Mouse (Mus musculus): ENCODE measurements around the gene Bivm.

Bivm gene

DNA sequence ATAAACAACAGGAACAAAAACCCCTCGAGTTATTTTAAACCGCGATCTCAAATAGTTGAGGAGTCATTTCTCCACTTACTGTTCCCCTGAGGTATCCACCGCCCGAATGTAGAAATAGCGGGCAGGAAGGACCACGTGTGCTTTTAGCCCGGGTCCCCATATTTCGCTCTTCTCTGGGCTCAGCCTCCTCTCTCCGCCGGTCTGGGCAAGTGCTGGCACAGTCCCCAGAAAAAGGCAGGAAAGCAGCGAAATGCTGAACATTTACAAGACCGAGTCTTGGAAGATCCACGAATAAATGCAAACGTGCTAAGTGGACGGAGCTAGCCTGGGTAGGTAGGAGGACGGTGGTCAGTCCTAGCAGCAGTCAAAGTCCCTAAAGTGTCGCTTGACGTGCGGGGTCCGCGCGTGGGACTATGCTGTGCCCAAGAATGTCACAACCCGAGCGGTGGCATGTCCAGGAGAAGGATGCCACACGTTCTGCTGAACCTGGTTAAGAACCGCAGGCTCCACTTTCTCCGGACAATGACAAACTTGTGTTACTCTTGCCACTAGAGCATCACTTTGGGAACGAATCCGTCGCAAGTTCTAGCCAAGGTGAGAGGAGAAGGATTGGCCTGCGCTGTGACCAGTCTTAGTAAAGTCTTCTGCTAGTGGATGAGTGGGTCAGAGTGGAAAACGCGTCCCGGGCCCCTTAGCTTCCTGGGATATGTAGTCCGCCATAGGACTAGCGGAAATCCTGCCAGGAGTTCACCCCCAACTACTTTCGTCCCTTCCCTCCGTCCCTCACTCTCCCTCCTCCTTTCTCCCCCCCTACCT, at the start of gene Bivm, which contains the start of gene Kdelc1:
Gene Bivm, plus strand, starts transcription at position 719 of the 816 bp plus-strand sequence.
Gene Kdelc1, minus strand, starts transcription at position 570 of the 816 bp plus-strand sequence.
- peak; percentile 57 for DNase-seq (ENCODE audit: low spot score)

DNA sequence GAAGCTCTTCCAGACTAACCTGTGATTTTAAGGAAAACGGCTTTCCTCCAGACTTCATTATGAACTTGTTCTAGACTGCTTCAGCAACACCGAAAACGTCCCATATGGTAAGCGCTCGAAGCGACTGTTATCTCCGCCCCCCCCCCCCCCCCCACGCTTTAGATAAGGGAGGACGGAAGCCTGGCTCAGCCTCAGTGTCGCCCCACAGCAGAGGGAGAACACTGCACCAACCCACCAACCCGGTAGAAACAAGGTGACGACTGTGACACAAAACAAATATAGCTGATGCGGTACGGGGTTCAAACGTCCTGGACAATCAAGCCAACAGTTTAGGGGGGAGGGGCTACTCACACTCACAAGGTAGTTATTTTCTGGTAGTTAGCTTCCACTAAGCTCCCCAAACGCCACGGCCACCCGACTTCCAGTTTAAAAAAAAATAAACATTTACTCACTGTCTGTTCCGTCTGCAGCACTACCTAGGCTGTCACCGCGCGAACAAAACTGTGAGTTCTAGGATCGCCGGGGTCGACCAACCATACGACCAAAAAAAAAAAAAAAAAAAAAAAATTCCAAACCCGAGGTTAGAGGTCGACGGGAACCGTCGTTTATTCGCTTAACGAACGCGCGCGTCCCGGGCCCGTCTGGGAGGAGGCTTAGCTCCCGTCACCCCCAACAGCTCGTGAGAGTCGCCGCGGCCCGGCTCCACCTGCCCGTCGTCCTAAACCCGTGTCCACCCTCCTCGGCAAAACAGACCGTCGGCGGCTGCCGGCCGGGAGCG, 17.1 kb upstream of the Bivm start:
- peak; percentile 19 for DNase-seq (ENCODE audit: low spot score)

DNA sequence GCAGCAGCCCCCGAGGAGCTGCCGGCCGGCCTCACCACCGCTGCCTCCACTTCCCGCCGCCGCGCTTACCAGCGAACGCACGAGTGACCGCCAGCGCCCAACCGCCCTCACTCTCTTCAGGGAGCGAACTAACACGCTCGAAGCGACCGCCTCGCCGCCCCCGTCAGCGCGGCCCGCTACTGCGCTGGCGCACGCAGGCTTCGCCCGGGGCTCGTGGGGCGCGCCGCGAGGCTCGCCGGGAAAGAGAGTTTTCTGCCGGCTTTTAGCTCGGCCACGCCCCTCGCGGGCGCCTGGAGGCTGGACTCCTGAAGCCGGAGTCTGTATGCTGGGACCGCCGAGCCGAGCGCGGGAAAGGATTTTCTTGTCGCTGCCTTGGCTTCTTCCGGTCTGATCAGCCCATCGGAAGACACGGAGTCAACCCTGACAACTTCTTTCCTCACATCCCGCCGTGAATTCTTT, 16.5 kb upstream of the Bivm start, which contains the start of gene Tex30:
Gene Tex30, minus strand, starts transcription at position 183 of the 459 bp plus-strand sequence.
- DNase-seq (ENCODE audit: low spot score) = peak; percentile 89

DNA sequence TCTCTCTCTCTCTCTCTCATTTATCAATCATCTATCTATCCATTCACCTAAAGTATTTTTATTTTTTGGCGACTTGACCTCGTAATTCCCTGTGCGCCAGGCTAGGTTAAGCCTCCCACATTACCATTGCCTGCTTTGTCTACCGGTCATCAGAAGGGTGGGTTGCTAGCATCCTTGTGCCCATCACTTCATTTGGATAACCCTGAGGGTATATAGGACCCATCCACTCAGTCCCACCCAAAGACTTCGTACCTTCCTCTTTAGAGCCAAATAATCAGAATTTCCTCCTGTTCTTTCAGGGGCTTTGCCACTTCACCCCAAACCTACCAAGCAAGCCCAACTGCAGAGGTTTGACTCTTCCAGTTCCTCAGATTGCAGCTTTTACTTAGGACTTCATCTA, 15.8 kb upstream of the Bivm start:
- no peak for DNase-seq (ENCODE audit: low spot score)

DNA sequence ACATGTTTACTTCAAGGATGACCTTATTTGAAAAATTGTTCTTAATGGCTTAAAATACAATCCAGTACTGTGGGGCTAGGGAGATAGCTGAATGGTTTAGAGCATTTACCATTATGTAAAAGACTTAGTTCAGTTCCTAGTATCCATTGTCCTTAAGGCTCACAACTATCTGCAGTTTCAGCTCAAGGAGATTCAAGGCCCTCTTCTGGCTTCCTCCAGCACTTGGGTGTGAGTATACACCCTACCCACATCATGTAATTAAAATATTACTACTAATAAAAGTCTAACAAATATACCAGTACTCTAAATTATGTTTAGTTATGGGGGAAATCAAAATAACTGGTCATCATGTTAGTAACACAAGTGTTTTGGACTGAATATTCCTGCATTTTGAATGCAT, 1.2 kb upstream of the Bivm start:
- no peak for DNase-seq (ENCODE audit: low spot score)

DNA sequence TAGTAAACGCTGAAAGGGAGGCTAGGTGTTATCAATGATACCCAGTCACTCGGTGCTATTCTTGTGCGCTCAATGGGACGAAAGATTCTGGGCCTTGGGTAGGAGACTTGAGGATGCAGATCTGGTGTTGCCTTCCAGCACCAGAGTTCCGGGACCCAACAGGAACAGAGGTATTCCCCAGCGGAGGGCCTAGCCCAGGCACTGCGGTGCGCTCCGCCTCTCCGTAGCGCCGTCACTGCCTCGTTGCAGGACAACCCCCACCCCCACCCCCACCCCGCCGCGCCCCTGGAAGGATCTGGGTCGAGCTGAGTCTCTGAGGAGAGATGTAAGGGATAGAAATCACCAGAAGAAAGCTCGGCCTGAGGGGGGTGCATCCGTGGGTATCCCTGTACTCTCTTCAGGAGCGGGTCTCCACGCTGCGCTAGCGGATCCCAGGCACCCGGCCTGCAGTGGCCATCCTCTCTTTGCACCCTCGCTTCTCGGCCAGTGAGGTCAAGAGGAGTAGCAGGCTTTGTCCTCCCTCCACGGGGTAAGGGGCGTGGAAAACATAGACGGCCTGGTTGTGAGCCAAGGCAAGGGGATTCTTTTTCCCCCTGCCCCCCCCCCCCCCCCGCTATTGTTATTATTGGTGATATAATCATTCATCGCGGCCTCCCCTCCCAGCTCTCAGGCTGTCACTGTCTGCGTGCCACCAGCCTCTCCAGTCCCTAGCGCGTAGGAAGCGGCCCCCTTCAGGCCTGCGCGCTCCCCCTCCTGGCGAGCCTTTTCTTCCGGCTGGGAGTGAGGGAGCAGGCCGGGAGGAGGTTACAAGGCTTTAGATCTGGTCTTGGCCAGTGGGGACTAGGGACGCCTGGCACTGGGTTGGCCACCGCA, 680 bp downstream of the Bivm start:
- DNase-seq (ENCODE audit: low spot score) = peak; percentile 72

DNA sequence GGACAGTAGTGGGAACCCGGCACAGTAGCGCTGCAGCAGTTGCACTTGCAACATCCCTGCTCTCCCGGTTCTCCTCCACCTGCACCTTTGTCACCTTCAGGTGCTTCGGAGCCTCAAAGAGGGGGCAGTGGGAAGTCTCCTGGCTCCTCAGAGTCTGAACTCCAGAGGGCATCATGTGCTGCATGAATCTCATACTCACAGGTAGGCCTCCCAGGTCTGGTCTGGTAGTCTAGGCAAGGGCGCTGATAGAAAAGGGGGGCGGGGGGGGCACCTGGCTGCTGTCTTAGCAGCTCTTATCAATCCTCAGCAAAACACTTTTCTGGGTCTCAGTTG, 1.3 kb downstream of the Bivm start:
- no peak for DNase-seq (ENCODE audit: low spot score)

DNA sequence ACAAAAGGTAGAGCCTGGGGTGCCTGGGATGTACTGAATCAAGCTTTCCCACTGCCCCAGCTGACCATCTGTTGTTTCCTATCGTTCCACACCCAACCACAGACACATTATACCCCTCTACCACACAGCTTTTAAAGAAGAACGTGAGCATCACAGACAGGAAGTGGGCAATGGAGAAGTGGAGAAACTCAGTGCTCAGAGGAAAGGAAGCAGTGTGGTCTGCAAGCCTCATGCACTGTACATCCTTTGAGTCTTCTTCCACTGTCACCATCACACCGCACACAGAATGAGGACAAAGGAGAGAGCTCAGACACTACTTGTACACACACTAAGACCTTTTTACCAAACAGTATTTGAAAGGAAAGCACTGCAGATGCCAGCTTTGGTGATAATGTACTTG, 3.5 kb downstream of the Bivm start:
- no peak for DNase-seq (ENCODE audit: low spot score)

DNA sequence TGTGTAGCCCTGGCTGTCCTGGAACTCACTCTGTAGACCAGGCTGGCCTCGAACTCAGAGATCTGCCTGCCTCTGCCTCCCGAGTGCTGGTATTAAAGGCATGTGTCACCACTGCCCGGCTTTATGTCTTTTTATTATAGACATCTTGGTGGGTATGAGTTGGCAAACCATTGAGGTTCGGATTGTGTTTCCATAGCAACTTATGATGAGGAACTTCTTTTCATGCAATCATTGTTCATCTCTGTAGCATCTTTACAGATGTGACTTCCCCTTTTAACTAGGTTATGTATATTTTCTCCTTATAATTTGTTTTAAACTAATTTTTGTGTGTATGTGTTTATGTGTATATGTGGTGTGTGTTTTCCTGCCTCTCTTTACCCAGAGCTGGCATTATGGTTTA, 6.8 kb downstream of the Bivm start:
- no peak for DNase-seq (ENCODE audit: low spot score)

DNA sequence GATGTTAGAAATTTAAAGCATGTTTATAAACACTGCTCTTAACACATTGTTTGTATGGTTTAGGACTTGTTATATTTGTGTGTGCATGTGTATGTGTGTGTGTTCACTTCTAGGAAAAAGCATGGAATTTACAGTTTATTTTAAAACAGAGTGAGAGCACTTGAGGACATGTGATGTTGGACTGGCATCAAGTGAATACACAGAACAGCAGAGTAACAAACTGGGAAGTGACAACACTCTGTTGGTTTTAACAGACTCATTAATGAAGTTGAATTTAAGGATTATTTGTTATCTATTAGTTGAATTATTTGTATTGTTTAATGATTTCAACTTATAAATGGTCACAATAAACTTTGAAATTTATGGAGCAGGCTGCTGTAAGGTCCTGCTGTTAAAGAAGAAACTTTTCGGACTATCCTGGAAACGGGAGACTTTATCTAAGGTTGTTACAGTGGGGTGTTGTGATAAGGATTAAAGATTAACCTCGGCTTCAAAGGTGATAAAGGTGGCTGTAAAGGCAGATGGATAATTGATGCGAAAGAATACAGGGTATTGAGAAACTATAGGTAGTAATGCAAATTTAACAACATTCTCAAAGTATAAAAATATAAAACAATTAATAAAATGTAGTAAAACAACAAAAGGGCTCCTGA, 11.3 kb downstream of the Bivm start:
- no peak for DNase-seq (ENCODE audit: low spot score)

DNA sequence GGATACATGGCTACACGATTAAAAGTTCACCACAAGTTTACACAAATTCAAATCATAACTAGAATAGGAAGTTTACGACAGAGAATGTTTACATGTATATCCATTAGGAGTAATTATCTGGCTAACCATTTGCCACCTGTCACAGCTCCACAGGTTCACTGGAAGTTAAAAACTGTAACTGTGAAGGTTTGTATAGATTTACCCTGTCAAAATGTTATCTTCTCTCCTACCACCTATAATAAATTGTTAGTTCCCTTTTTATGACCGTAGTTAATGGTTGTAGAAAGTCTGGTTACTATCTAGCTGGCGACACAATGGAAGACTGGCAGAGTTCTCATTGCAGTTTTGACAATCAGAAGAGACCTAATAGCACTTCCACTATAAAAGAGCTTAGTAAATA, 21.5 kb downstream of the Bivm start:
- DNase-seq (ENCODE audit: low spot score) = no peak

DNA sequence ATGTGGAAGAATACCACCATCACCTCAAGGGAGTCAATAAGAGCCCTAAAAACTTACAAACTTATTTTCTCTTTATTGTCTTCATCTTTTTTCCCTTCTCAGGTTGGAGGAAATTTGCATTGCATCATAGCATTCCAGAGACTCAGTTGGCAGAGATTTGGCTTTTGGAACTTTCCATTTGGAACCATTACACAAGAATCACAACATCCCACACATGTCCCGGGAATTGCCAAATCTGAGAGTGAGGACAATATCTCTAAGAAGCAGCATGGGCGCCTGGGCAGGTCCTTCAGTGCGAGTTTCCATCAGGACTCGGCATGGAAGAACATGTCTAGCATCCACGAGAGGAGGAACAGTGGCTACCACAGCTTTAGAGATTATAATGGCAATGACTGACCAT, 24.0 kb downstream of the Bivm start:
- no peak for DNase-seq (ENCODE audit: low spot score)

DNA sequence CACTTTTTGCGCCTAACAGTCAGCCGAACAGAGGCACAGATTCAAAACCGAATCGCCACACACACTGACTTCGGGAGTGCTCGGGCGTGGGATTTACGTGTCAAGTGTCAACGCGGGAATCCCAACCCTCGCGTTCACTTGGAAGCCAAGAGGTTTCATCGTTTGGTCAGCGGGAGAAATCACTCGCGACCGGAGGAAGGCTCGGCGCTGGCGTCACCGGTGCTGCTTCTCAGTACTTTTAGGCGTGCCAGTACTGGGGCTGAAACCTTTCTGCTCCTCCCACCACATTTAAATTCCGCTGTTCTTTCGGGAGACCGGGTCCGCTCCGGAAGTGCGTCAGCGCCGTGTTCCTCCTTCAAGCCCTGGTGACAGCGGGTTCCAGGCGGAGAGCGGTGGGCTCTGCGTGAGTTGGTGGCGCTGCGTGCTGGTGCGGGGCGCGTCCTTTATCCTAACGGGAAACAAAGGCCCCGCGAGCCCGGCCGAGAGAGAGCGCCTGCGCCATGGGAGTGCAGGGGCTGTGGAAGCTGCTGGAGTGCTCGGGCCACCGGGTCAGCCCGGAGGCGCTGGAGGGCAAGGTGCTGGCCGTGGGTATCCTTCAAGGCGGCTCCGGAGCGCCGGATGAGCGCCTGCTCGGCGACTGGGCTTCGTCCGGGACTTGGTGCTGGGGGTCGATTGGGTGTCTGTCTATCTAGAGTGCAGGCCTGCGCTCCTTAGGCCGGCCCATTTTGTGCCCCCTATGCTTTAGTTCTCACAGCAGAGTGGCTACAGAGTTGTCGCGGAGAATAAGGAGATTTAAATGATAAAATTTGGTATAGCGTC, 29.0 kb downstream of the Bivm start, which contains the start of gene Ercc5:
Gene Ercc5, plus strand, starts transcription at position 182 of the 819 bp plus-strand sequence.
- peak; percentile 71 for DNase-seq (ENCODE audit: low spot score)

DNA sequence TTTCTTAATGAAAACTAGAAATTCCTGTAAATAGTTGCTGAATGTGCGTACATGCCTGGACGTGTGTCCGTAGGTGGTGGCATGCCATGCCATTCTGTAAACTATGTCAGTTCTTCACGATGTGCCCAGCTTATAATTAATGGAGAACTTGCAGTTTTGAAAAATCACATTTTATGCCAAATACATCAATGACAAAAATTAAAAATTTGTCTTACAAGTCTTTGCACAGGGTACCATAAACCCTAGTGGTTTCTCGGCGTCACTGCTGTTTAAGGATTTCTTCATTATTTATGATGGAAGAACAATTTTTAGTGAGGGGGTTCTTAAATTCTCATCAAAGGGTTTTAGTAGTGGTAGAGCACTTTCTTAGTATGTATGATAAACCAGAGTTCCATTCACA, 29.9 kb downstream of the Bivm start:
- DNase-seq (ENCODE audit: low spot score) = no peak

DNA sequence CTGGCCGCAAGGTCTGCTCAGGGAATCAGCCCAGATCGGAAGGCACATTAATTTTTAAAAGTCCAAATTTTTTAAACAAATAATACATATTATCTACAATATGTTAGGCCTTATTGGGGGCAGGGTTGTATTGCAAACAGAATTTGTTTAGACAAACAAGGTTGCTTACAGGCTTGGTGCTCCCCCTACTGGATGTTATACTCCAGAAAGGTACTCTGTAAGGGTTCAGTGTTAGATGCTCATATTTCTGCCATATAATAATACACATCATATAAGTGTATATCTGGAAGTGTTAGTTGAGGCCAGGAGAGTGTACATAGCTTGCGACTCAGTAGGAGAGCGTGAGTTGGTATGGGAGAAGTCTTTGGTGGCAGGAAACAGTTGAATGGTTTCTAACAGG, 36.5 kb downstream of the Bivm start:
- no peak for DNase-seq (ENCODE audit: low spot score)

DNA sequence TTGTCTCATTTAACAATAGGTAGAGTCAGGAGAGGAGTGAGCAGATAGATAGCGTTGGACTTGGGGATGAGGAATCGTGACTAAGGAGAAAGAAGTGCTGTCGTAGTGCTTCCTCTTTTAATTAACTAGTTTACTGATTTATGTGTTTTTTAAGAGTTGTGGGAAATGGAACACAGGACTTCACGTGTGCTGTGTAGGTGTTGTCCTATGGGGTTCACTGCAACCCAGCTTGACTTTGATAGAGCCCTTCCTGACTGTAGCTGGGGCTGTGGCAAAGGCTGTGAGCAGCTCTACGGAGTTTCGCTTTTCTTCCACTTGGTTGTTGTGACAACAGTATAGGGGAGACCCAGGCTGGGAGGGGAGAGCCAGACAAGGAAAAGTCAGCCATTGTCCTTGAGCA, 39.6 kb downstream of the Bivm start:
- DNase-seq (ENCODE audit: low spot score) = no peak

DNA sequence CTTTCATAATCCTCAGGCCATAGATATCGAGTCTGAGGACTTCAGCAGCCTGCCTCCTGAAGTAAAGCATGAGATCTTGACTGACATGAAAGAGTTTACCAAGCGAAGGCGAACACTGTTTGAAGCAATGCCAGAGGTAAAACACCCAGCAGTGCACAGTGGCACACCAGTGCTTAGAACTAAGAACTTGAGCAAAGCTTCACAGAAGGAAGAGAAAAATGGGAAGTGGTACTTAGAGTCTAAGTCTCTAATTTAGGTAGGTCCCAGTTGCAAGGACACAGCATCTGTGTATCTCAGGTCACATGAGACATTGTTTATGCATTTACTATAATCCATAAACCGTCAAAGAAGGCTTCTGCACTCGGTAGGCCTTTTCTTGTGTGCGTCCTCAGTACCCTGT, 43.1 kb downstream of the Bivm start:
- no peak for DNase-seq (ENCODE audit: low spot score)

DNA sequence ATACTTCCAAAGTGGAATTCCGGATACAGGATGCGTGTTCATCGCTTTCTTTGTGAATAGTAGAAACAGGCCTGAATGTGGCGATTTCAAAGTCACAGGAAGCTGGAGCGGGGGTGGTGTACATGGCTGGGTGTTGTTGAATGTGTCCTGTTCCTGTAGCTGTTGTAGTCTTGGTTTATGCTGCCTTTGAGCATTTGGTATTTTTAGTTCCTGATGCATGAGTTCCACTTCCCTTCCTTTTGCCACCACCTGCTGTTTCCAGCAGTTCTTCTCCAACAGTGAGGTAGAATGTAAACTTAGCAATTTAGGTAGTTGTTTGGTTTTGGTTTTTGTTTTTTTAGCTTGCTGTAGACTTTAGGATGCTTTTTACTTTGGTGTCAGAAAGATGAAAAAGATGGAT, 43.6 kb downstream of the Bivm start:
- DNase-seq (ENCODE audit: low spot score) = no peak

DNA sequence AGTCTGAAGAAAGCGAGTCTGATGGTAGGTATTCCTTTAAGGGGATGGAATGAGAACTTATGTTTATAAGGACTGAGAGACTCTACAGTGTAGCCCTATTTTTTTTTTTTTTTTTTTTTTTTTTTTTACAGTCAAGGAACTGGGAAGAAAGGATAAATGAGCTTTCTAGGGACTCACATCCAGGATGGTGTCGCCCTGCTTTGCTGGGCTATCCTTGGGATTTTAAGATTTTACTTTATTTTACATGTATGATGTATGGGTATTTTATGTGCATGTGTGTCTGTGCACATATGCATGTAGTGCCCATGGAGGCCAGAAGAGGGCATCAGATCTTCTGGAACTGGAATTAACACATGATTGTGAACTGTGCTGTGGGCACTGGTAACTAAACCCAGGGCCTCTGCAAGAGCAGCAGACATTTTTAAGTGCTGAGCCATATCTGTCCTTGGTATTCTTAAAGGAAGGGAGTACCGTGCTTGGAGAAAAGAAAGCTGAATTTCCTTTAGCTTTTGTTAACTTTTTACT, 49.2 kb downstream of the Bivm start:
- no peak for DNase-seq (ENCODE audit: low spot score)

DNA sequence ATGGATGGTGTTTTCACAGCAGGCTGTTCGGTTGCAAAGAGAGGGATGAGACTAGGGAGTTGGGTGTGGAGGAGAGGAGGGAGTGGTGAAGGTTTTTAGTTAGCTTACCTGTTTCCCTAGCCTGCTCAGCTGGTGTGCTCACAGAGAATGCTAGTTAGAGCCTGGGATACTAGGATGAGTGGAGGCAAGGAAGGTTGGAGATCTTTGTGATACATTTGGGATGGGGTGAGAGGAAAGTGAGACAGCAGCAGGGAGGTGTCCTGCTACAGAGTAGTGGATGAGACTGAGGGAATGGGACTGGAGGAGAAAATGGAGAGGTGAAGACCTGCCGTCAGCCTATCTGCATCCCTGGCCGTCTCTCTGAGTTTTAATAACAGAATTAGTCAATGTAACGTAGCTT, 53.9 kb downstream of the Bivm start:
- DNase-seq (ENCODE audit: low spot score) = no peak

DNA sequence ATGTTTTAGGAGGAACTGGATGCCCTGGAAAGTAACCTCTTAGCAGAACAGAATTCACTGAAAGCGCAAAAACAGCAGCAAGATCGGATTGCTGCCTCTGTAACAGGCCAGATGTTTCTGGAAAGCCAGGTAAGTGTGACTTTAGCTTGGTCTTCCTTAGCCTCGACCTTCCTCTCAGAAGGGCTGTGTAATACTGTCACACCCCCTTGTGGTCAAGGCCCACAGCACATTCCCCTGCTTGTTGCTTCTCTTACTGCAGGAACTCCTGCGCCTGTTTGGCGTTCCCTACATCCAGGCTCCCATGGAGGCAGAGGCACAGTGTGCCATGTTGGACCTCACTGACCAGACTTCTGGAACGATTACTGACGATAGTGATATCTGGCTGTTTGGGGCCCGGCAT, 55.1 kb downstream of the Bivm start:
- no peak for DNase-seq (ENCODE audit: low spot score)
